Mouse (Mus musculus): Measurements from ENCODE around the gene Aldh3b1.

Aldh3b1 gene

DNA sequence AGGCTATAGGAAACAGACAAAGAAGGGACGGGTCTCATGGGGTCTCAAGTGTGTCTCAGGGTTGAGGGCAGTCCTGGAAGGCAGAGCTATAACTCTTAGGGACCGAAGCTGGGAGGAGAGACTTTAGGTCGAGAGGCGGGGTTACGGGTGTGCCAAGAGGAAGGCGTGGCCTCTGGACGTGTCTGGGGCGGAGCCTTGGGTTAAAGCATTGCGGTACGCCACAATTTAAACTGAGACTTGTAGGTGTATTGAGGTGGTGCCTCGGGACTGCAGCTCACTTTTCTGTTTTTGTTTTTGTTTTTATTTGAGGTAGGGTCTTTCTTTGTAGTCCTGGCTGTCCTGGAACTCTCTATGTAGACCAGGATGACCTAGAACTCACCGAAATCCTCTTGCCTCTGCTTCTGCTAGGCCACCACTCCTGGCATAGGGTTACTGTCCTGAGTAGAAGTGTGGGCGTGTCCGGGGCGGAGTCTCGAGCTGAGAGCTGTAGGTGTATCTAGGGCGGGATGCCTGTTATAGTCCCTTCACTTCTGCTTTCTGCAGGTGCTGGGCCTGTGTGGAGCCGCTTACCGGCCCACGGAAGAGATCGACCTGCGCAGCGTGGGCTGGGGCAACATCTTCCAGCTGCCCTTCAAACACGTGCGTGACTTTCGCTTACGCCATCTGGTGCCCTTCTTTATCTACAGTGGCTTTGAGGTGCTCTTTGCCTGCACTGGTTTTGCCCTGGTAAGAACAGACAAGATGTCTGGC is 13.6 kb upstream of the Aldh3b1 start:
- peak; percentile 98 for DNase-seq (ENCODE audit: low read depth, low spot score)

DNA sequence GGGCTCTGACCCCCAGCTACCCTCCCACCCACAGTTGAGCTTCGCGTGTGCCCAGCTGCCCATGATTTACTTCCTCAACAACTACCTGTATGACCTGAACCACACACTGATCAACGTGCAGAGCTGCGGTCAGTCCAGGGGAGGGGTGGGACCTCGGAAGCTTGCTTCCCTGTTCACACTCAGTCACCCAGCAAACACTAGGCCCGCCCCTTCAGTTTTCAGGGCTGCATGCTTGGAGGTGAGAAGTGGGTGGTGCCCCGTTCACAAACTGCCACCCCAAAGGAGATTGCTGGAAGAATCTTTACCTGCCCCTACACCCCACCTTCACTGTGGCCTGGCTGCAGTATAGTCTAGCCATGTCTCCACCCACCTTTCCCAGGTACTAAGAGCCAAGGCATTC is 12.7 kb upstream of the Aldh3b1 start:
- peak; percentile 81 for DNase-seq (ENCODE audit: low read depth, low spot score)

DNA sequence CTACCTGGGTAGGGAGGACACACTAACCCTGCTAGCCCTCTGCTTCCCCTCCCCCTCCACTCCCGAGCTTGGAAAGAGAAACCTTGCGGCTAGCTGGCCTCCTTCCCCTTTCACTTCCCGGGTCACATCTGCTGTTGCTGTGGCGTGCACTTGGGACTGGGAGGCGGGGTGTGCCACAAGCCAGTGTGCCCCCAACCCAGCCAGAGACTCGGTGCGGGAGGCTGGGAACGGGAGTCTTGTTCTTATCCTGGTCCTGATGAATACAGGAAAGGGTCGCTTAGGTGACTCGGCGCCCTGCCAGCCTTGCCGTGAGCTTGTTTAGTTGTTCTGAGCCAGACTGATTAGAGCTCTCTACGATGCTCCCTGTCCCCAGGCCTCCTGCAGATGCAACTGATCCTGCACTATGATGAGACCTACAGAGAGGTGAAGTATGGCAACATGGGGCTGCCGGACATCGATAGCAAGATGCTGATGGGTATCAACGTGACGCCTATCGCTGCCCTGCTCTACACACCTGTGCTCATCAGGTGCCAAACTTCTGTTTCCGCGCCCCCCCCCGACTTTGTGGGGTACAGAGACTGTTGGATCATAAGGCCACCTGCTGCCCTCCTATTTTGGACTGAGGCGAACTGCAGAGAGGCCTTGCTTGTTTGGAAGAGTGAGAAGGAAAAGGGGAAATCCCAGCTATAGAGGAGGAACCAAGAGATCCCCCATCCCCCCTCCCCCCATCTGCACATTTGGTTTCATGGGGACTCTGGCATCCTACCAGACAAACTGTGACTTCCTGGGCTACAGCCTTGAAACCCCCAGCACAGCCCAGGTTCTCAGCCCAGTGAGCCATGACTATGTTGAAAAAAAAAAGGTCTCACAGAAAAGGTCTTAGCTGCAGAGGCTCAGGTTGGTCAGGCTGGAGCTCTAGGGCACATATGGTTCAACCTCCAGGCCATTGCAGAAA is 6.6 kb upstream of the Aldh3b1 start:
- peak; percentile 94 for DNase-seq (ENCODE audit: low read depth, low spot score)

DNA sequence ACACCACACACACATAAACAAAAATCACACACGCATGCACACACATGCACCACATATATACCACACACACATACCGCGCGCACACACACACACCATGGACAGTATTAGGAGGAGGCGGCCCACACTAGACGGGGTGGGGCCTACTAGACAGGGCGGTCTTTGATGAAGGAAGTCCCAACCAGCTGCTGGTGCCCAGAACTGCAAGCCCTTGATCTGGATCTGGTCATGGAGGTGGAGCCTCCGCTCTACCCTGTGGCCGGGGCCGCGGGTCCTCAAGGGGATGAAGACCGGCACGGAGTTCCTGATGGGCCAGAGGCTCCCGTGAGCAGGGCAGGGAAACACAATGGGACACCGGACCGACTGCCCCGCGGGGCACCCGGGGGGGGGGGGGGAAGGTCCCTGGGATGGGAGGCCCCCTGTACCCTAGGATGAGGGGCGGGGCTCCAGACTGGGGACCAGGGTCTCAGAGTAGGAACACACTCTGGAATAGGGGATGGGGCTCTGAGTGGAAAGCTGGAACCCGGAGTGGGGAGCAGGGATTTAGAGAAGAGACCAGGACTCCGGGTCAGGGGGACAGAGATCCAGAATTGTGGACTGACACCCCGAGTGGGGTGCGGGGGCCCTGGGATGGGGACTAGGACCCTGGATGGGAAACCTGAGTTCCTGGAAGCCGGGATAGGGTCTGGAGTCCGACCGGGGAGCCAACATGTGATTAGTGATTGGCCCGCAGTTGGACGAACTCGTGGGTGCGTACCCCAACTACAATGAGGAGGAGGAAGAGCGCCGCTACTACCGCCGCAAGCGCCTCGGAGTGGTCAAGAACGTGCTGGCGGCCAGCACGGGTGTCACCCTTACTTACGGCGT is 5.7 kb upstream of the Aldh3b1 start, which contains the start of gene Unc93b1:
TSS of gene Unc93b1 (plus strand) at position 155 of the 864 bp plus-strand sequence.
- peak; percentile 91 for DNase-seq (ENCODE audit: low read depth, low spot score)

DNA sequence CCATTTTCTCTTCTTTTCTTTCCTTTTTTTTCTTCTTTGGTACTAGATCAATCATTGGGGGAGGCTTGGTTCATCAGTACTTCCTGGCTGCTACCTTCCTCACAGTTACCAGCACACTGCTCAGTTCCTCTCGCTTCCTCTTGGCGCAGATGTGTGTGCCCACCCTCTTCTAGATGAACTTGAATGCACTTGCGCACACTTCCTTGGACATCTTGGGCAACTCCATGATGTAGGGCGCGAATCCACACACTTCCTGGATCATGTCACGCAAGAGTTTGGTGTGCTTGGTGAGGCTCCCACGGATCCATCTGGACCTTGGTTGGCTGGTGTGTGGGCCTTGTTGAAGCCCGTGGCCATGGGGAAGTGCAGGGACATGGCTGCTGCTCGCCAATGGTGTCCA is 2.1 kb upstream of the Aldh3b1 start:
- DNase-seq (ENCODE audit: low read depth, low spot score) = peak; percentile 86

DNA sequence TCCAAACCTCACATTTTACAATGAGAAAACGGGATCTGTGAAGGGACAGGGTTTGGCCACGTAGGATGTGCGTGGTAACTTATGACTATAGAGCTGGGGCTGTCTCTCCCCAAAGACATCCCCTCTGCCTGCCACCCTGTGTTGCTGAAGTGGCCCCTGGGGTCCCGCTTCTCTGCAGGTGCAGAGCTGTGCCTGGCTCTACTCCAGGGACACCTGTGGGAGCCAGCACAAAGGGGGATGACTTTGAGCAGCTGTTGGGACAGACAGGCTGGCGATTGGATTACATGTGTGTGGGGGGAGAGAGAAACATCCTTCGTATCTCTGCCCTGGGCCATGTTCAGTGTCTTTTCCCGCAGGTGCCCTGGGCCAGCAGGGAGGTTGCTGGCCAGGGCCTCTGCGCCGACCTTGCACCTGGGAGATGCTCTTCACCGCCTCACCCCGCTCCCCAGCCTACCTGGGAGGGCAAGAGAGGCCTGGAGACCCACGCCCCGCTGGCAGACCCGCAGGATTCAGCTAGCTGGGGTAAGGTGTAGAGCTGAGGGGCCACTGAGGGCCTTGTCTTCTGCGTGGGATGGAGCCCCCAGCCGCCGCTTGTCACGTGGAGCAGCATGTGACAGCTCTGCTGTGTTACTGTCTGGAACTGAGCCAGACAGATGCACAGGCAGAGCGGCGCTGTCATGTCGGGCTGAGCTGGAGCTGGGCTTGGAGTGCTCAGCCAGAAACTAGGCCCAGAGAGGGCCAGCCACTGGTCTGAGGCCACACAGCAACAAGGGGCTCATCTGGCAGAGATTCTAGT is 852 bp upstream of the Aldh3b1 start:
- peak; percentile 65 for DNase-seq (ENCODE audit: low read depth, low spot score)

DNA sequence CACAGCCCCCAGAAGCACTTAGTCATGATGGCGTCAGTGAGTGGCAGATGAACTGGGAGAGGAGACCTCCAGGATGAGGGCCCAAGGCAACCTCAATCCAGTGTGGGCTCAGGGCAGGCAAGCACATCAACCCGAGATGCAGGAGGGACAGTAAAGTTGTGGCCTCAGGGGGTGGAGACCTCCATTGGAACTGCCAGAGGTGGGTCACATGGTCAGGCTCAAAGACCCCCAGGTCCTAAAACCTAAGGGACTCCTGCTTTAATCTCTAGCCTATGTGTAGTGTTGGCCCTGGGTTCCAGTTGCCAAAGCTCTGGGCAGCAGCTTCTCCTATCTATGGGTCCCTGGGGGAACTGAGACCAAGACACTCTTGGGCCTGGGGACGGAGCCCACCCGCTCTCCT is 829 bp downstream of the Aldh3b1 start:
- DNase-seq (ENCODE audit: low read depth, low spot score) = no peak

DNA sequence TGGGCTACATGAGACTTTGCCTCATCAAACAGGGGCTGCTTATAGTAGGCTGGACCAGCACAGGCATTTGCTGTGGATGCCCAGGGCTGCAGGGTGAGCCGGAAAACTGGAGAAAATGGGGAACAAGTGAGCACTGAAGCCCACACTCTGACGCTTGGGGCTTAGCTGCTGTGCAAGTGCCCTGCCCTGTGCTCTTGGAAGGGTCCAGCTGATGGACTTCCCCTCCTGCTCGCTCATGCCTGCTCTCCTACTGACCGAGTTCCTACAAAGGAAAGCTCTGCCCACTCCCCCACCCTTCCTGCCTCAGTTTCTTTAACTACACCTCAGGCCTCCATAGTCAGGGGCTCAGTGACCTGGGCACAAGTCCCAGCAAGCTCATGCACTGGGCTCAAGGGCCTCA is 1.6 kb downstream of the Aldh3b1 start:
- no peak for DNase-seq (ENCODE audit: low read depth, low spot score)

DNA sequence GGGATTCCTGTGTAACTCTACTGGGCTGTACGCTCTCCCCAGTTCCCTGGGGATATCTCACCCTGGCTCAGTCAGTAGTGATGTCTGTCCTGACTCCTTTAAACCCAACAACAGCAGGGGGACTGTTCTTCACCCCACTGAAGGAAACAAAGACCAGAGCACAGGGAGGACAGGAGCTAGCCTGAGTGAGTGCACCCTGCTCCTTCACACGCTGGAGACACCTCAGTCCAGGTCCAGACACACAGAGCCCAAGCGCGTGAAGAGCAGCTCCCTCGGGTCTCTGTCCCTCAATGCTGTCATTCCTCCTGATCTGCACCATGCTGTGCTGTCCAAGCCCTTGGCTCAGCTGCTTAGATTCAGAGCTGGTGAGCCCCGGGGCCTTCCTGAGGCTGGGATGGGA is 2.9 kb downstream of the Aldh3b1 start:
- no peak for DNase-seq (ENCODE audit: low read depth, low spot score)

DNA sequence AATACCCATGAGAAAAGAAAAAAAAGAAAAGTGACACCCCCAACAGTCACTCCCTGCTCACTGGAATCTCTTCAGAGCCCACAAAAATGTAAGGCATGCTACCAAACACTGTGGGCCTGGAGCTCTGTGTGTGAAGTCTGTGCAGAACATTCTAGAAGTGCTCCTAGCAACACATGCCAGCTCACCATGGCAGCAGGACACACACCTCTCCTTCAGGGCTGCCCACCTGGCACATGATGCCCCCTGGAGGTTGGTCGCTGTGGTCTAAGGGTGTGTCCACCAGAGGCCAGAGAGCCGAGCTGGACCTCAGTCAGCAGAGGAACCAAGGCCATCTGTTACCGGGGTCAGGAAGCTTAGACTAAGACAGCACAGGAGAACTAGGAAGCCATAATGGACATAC is 3.3 kb downstream of the Aldh3b1 start:
- DNase-seq (ENCODE audit: low read depth, low spot score) = no peak

DNA sequence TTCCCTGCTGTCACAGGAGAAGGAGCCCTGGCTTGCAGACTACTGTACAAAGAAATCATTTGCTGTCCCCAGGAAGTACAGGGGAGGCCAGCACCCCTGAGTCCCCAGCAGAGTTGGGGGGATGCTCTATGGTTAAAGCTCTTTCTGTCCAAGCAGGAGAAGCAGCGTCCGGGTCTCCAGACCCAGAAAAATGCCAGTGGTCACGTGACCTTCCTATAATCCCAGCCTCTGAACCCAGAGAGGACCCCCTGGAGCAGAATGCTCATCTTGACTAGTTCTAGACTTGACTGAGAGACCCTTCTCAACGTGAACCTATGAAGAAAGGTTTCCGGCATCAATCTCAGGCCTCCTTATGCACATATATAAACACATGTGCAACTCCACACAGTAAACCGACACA is 3.7 kb downstream of the Aldh3b1 start:
- no peak for DNase-seq (ENCODE audit: low read depth, low spot score)

DNA sequence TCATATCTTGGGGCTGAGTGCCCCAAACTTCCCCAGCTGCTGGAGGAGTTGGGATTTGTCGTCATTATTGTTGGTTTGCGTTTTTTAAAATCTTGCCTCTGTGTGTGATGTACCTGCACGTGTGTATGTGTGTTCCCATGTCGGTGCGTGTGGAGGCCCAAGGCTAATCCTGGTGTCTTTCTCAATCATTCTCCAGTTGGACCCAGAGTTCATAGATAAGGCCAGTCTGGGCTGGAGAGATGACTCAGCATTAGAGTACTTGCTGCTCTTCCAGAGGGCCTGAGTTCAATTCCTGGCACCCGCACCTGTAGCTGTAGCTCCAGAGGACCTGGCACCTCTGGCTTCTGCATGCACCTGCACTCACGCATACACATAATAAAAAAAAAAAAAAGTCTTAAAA is 4.7 kb downstream of the Aldh3b1 start:
- no peak for DNase-seq (ENCODE audit: low read depth, low spot score)

DNA sequence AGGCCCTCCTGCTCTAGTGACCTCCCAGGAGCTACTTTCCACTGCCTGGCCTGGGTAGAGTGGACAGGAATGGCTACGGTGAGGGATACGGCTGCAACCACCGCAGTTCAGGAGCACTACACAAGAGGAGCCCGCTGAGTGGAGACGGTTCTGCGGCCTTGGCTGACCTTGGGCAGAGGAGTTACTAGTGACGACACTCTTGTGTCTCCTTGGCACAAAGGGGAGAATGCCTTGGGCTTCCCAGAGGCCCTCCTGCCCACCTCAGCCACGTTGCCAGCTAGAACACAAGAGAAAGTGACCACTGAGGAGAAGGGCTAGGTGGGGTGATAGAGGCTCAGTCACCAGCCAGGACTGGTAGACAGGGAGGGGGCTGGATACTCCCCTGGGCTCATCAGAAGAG is 5.4 kb downstream of the Aldh3b1 start:
- no peak for DNase-seq (ENCODE audit: low read depth, low spot score)

DNA sequence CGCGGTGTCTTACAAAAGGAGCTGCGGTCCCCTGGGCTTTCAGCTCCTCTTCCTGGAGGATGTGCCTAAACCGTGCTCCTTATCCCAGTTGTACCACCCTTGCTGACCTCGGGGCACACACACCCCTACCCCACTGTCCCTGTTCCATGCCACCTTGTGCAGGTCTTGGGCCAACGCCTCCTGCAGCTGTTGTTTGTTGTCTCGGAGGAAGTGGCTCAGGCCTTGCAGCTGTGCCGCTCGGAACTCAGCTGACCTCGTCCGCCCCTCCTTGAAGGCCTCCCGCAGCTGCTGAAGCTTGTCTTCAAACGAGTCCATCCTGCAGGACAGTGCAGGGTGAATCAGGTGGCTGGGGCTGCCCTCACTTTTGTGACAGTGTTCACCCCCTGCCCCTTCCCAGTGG is 6.0 kb downstream of the Aldh3b1 start:
- DNase-seq (ENCODE audit: low read depth, low spot score) = peak; percentile 89

DNA sequence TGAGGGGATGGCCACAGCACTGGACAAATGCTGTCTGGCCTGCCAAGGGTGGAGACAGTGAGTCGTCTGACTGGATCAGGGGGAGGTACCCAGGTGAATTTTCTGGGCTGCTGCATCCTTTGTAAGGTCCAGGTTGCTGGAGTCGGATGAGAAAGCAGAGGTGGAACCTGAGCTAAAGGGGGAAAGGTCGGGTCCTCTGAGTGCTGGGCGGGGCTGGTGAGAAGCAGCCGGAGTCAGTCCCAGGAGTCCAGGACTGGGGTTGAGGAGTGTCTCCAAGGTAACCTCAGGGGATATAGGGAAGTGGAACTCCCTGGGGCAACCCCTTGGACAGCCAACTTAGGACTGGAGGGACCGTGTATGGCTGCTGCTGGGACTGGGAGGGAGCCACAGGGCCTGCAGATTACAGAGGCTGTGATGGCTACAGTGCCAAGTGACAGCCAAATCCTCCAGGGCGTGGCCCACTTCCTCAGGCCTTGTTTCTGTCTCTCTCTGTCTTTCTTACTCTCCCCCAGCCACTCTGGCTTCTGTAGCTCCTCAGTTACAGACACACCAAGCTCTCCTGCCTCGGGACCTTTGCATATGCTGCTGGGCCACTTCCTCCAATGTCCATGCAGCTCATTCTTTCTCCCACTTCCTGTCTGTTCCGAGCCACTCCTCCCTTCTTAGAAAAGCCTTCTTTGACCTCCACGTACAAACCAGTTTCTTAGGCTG is 6.8 kb downstream of the Aldh3b1 start:
- peak; percentile 83 for DNase-seq (ENCODE audit: low read depth, low spot score)

DNA sequence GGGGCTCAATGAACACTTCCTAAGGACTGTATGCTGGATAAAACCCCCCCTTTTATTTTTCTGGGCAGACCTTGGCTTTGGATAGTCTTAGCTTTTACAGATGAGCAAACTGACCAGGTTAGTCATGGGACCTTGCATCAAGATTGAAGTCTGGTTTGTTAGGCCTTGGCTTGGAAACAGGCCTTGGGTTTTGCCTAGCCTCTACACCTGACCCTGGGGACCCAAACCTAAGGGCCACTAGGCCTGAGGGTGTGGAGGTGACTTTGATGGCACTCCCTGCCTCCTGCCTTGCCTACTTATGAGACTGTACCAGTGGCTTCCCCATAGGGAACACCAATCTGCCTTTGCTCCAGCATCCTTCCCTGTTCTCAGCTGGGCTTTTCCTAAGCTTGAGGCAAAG is 9.7 kb downstream of the Aldh3b1 start:
- no peak for DNase-seq (ENCODE audit: low read depth, low spot score)

DNA sequence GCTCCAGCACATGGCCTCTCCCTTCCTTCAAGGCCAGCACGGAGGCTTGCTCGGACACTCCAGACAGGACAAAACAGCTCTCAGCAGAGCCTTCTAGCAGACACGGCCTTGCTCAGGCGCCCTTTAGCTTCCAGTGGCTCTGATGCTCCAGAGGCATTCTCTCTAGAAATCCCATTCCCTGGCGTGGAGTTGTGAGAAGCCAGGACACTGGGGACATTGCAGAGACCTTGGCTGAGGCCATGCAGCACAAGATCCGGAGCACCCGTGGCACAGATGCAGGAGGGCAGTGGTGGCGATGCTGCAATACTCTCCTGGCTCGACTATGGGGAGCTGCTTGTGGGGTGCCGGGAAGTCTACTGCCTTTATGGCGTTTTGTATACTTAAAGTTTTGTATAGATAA is 12.9 kb downstream of the Aldh3b1 start:
- DNase-seq (ENCODE audit: low read depth, low spot score) = no peak

DNA sequence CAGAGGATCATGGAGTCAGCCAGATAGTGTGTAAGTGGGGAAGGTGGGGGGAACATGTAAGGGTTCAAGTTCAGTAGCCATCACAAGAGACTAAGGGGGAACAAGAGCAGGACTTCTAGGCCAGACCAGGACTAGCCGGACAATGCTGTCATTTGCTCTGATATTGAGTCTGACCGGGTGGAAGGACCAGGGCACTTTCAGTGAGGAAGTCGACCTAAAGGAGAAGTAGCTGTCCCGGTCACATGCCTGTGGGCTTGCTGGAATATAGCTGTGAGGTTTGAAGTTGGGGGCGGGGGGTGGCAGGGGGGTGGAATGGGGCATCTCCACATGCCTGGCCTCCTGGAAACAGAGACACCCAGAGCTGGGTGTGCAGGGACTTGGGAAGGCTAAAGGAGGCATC is 15.1 kb downstream of the Aldh3b1 start:
- no peak for DNase-seq (ENCODE audit: low read depth, low spot score)

DNA sequence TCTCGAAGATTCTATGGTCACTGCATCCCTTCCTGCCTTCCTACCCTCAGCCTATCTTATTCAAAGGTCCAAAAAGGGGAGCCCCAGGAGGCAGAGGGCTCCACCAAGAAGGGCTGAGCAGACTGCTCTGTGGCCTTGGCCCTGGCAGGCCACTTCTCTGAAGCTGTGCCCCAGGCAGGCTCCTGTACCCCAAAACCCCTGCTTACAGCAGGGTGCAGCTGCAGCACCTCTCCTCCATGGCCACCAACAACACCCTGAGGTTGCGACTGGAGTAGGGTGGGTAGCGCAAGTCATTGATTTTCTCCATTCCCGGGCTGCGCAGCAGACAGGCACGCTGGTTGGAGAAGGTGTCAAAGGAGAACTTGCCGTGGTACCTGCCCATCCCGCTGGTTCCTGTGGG is 15.9 kb downstream of the Aldh3b1 start:
- peak; percentile 49 for DNase-seq (ENCODE audit: low read depth, low spot score)
